Mouse (Mus musculus) thymus, adult 2 months (tissue): ENCODE measurements around the gene Dhps.

Experiments
- CTCF ChIP-seq: fragments of 200-500 bp; IDR thresholded peaks from 2 replicates; pipeline ENCODE4 v1.5.1; 2012; ENCODE audit warnings: mild to moderate bottlenecking, control low read depth, low read length, moderate library complexity, borderline replicate concordance; ENCODE audit not compliant: control insufficient read depth, poor library complexity, insufficient read depth; ENCODE audit errors: extremely low read depth
- POLR2A ChIP-seq: fragments of 200-500 bp; IDR thresholded peaks from 2 replicates; pipeline ENCODE4 v1.6.1; 2012; ENCODE audit warnings: mild to moderate bottlenecking, low read length, control low read depth, moderate library complexity; ENCODE audit not compliant: control insufficient read depth, poor library complexity, insufficient read depth; ENCODE audit errors: extremely low read depth

DNA sequence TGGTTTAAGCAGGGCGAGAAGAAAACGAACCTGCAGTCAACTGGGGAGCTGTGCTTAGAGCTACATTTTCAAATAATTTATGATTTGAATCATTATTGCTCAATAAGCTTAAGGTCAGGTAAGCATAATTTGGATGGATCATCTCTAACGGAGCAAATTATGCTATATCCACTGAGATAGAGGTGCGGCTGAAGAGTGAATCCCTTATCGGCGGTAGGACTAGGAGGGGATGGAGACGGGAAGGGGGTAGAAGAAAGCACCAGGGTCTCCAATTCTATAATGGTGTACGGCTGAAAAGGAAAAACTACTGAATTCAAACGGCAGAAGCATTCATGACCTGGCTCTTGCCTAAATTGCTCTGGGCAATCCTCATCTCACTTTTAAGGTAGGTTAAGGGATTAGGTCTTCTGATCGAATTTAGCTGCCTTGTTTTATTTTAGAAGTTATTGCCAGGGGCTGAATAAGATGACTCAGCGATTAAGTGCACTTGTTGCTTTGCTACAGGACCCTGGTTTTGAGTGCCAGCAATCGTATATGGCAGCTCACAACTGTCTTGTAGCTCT is 36.3 kb upstream of the Dhps start:
- TF ChIP-seq POLR2A, result no peak
- no peak for TF ChIP-seq CTCF
